Mouse (Mus musculus) frontal cortex, postnatal 10 days (tissue): ENCODE data around the gene Ushbp1.

Experiments
- DNase-seq, 2 experiments: peaks; one replicate each; pipeline ENCODE4 v3.0.0; 2022; ENCODE audit warnings: low spot score in 2 of 2, mixed read lengths in 1 of 2

Ushbp1 gene

DNA sequence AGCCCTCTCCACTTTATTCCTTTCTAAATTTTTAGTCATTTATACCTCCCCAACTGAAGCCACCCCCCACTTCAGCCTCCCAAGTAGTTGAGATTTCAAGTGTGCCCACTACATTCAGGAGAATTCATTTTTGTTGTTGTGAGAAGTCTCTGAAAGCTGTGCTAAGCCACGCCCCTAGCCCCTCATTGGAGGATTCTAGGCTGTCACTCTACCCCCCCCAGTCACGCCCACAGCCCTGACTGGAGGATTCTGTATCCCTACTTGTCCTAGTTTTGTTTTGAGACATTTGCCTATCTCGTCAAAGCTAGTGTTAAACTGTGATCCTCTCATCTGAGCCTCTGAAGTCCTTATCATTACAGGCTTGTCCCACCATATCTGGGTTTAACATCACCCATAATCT, 2.7 kb downstream of the Ushbp1 start:
- DNase-seq = peak in 1 of 2 experiments; percentile 8

DNA sequence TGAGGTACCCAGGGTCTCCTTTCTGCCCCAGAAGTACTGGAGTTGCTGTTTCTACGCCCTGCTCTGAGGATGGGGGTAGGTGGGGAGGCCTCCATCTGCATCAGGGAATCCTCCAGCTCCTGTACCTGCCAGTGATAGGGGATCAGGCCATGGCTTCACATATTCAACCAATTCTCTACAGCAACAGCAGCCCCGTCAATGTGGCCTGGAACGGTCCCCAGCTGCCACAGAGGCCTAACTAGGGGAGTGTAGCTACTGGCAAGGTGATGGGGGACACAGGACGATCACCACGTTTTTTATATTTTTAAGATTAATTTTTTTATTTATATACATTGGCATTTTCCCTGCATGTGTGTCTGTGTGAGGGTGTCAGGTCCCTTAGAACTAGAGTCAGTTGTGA, 3.2 kb downstream of the Ushbp1 start:
- no peak for DNase-seq

DNA sequence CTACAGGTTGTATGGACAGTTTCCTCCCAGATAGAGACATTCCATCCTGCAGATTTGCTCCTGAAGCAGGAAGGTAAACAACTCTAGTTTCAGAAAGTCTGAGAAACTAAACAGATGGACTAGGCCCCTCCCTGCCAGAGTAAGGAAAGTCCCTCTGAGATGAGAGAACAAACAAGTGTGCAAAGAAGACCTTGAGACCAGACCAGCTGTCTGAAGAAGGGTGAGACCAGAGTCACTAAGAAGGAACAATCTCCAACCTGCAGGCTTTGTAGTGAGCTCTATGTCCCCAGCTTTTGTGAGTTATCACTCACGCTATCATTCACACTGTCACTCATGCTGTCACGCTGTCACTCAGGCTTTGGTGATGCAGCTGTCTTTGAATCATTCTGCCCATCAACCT, 3.9 kb downstream of the Ushbp1 start:
- no peak for DNase-seq

DNA sequence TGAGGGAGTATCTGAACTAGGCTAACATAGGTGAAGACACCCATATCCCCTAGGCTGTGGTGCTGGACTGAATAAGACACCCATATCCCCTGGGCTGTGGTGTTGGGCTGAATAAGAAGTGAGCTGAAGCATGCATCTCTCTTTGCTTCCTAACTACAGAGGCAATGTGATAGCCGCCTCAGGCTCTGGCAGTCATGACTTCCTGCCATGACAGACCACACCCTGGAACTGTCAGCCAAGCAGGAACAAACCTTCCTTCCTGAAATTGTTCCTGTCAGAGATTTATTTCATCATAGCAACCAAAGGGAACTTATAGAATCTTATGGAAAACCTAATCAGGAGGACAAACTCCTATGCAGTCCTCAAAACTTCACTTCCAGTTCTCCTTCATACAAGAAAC, 7.3 kb downstream of the Ushbp1 start:
- no peak for DNase-seq

DNA sequence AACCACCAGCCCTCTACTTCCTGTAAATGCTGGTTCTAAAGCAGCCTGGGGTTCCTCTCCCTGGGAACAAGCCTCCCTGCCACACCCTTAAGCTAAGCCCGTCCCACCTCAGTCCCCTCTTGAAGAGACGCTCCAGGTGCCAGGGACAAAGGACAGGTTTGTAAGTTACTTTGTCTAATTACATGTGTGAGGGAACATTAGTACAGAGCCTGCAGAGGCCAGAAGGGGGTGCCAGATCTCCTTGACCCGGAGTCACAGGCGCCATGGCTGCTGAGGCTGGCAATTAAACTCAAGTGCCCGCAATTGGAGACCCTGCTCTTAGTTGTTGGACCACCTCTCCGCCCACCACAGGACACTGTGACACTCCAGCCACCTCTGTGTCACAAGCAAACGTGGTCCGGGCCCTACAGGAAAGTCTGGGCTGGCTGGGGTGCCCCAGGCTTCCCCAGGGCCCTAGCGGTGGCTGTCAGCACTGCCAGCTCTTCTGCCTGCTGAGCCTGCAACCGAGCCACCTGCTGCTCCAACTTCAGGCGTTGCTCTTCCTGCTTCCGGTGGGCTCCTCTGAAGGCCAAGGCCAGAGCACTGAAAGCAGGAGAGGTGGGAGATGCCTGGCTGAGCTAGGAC, 10.3 kb downstream of the Ushbp1 start:
- no peak for DNase-seq

DNA sequence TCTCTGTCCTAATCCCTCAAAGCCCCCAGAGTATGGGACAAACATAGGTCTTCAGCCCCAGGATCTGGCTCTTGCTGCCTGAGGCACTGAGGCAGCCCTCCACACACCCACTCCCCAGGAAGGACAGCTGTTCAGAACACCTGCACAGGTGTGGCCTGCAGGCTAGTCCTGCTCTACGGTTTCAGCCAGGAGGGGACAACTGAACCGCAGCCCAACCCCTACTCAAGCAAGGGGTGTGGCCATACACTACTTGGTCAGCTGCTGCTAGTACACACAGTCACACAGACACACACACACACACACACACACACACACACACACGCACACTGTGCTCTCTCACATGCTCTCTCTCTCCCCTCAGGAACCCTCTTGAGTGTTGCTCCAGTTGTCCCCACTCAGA, 11.7 kb downstream of the Ushbp1 start:
- DNase-seq = no peak

DNA sequence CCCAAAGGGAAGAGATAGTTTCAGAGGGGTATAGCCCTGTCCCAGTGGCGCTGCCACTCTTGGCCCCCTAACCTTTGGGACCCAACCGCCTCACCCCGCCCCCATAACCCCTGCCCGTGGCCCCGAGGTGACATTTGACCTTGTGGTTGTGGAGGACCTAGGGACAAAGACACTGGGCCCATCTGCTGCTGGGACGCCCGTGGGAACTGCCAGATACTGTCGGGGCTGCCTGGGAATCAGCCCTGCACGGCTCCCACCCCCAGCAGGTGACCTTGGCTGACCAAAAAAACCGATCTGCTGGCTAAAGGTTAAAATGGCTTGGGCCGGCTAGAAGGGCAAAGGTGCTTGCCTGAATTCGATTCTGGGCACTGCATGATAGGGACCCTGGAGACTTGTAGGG, 12.2 kb downstream of the Ushbp1 start:
- no peak for DNase-seq

DNA sequence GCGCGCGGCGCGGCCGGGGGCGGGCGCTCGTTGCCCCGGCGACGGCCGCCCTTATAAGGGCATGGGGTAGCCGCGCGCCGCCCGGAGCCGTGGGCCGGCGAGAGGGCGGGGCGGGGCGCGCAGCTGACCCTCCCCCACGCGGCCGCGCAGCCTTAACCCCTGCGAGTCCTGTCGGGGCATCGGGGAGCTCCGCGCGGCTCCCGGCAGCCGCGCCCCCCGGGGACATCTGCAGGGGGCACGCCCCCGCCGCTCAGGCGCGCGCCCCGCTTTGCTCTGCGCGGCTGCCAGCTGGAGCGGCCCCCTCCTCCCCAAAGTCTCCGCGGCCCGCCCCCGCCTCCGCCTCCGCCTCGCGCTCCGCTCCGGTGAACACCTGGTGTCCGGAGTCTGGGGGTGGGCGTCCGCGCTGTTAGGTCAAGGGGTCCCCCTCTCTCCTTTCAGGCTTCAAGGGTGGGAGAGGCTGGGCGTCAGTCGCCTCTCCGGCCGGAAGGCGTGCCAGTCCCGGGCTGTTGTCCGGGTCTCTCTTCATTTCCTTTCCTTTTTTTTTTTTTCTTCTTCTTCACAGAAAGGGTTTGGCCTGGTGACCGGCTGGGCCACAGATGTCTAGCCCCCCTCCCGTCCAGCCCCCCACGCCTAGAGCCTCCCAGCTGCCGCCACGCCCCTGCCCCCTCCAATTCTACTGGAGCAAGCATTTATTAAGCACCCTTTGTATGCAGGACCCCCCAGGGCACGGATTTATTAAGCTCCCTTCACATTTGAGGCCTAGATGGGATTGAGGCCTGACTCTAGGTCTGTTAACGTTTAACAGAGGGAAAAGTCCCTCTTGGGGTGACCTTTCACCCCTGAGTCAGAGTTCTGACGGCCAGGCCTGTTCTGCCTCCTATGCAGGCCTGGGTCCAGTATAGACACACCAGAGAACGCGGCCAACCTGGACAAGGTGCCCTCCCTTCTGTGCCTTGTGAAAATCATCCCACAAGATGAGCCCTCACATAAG, 13.3 kb downstream of the Ushbp1 start:
- peak; percentile 76 to 79 for DNase-seq

DNA sequence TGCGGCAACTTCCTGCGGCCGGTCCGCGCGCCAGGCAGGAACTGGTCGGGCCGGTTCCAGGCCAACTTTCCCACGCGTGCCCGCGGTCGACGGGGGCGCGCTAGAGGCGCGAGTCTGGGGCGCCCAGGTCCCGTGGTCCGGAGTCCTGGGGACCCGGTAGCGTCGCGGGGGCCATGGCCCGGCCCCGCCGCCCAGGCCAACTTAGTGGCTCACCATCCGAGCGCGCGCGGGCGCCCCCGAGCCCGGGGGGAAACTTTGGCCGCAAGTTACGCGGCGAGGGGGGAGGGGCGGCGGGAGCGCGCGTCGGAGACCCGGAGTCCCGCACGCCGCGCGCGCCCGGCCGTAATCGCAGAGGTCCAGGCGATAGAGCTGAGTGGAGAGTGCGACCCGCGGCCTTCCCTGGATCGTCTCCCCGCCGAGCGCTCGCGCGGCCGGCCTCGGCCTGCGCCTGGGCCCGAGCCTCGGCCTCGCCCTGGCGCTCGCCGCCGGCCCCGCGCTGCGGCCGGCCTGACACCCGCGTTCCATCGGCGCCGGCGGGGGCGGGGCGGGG, 14.1 kb downstream of the Ushbp1 start, which contains the start of gene Nr2f6:
Nr2f6 (minus strand) TSS at position 540 of the 550 bp plus-strand sequence.
- peak in 1 of 2 experiments; percentile 70 for DNase-seq

DNA sequence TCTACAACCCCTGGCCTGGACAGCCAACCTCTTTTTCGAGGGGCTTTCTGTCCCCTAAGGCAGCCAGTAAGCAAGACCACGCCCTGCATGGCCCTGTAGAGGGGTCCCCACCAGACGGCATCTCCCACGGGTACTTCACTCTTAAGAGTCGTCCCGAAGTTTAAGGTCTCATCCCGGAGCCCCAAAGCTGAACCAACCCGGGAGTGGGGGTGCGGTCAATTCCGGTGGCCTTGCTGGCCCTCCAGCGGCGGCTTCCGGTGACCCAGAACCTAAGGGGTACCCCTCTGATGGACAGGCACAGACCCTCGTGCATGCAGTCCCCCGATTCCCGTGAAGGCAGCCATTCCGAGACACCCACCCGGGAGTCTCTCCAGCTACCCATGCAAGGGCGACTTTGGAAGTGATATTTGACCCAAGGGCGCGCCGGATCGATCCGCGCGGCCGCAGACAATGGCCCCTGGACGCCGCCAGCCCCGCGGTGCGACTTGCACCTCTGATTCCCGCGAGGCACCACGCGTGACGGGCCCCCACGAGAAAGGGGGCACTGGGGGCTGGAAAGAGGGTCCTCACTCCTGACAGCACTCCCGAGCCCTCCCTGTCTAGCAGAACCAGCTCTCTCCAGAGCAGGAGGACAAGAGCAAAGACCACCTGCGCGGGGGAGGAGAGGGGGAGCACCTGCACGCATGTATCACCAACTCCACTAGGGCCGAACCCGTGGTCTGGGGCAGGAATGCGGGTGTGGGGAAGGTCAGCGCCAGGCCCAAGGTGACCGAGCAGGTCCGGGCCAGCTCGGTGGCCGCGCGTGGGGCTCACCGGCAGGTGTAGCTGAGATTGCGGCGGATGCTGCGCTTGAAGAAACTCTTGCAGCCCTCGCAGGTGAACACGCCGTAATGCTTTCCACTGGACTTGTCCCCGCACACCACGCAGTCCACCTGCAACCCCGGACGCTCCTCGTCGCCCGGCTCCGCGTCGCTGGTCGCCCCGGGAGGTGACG, 15.1 kb downstream of the Ushbp1 start:
- no peak for DNase-seq

DNA sequence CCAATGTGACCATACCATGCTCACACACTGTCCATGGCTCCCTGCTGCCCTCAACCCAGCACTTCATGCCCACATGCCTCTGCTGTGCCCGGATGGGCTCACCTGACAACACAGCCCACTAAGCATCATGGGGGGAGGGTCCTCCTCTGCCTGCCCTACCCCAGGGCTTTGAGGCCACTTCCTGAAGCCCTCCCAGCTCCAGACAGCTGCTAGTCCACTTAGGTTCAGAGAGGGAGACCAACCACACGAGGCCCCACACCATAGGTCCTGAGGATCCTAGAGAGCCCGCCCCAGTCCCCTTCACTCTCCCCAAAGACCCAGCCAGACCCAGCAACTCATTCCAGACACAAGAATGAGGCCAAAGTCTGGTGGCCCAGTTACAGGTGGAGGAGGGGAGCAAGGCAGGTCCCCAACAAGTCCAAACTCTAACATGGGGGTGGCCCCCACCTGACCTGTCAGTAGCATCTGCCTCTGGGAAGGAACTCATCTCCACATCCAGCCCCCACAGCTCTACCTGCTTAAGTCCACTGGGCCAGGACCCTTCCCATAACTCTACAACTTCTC, 16.0 kb downstream of the Ushbp1 start:
- DNase-seq = no peak

DNA sequence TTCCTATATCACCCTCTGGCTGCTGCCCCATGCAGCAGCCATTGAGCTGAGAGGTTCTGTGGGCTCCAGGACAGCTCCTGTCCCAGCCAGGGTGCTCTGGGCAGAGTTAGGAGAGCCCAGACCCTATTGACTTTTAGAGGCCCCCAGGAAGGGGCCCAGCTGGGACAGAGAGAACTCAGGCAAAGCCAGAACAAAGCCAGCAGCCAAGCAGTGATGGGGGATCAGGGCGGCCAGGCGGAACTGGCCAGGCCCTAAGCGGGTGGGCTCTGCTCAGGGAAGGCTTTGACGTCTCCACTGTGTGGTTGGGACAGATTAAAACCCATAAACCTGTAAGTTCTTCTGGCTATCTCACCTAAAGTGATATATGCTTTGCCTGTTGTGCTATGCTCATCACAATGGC, 16.6 kb downstream of the Ushbp1 start:
- no peak for DNase-seq

DNA sequence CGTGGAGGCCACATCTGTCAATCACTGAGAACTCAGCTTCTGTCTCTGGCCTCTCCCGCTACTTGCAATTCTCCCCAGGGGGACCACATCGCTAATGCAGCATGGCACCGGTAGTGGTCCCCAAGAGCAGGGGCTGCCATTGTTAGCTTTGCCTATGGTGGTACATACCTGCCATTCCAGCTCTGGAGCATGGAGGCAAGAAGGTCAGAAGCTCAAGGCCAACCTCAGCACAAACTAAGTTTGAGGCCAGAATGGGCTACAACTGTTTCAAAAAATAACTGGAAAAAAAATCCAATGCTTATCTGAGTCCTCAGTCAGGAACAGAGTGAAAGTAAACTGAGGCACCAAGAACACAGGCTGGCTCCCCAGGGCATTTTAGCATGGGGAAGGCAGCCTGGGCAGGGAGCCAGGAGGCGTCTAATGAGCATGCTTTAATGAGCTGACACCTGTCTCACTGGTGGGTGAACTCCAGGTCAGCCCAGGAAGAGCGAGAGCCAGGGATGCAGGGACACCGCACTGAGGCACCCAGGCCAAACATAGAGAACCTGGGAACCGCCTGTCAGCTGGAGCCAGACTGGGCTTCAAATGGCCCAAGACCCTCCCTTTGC, 19.1 kb downstream of the Ushbp1 start:
- DNase-seq = no peak

DNA sequence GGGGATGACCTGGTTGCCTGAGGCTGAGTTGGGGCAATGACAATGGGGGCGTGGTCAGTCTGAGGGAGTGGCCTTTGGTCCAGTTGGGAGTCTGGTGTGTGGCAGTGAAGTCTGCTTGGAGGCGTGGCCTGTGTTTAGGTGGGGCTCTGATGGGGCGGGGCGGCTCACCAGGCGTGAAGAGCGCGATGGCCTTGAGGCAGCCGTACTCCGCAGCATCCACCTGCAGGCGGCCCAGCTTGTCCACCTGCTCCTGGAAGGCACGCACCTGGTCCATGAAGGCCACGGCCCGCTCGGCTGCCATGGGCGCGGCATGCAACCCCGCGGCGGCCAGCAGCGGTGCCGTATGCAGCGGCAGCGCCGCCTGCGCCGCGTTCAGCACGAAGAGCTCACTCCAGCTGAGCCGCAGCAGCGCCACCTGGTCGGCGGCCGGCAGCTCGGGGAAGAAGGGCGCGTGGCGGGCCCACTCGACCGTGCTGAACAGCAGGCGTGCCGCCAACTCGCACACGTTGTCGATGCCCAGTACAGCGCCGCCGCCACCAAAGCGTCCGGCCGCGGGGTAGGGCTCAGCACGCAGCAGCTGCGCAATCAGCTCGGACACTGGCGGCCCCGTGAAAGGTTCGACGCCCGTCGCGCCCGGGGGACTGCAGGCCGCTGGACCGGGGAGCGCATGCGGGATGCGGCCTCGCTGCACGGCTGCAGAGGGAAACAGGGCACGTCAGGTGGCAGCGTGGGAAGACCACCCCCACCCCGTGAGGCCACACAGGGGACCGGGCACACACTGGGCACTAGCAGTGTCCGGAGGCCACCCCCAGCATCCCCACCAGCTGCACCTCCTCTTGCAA, 19.8 kb downstream of the Ushbp1 start:
- DNase-seq = peak in 1 of 2 experiments; percentile 67

DNA sequence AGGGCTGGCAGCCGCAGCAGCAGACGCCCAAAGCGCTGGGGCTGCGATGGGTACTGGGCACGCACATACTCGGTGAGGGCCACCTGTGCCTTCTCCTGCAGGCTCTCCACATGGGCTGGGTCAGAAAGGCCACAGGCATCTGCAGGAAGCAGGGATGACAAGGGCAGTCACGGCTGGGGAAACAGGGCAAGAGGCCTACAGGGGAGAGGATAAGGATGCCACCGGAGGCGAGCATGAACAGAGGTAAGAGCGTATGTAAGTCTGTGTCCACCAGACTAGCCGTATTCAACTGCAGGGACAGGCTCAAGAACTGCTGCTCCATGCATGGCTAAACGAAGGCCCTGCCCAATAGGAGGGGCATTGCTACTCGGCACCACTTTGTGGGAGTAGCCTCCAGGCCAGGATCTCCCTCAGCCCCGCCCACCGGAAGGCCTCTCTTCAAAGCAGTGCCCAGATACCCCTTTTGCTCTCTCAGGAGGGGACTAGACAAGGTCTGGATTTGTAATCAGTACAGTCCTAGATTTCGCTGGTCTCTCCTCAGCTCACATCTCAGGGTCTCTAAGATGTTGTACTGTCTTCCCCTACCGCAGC, 20.9 kb downstream of the Ushbp1 start:
- no peak for DNase-seq

DNA sequence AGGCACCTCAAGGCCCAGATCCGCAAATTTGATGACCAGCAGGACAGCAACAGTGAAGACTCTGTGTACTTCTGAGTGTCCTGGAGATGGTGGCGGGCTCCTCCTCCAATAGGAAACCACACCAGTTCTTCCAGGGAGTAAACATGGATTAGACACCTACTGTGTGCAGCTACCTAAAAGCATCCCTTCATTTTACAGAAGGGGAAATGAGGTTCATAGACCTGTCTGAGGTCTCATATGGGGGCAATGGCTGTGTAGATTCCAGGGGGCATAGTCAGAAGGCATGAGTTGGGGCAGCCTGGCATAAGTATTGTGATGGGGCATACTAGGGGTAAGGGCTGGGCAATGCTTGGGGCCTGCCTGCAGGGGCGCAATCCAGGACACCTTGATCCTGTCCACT, 22.6 kb downstream of the Ushbp1 start:
- no peak for DNase-seq

DNA sequence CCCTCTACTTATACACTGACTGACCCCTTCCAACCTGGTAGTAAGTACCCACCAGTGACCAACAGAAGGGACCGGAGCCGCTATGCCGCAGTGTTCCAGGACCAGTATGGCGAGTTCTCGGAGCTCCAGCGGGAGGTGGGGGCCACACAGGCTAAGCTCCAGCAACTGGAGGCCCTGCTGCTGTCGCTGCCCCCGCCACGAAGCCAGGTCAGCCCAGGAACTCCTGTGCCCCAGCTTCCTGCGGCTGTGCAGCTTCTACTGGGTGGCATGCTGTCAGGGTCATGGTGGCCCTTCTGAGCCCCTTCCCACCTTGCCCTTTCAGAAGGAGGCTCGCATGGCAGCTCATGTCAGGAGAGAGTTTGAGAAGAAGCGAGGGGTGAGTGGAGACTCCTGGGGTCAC, 23.2 kb downstream of the Ushbp1 start:
- peak in 1 of 2 experiments; percentile 30 for DNase-seq

DNA sequence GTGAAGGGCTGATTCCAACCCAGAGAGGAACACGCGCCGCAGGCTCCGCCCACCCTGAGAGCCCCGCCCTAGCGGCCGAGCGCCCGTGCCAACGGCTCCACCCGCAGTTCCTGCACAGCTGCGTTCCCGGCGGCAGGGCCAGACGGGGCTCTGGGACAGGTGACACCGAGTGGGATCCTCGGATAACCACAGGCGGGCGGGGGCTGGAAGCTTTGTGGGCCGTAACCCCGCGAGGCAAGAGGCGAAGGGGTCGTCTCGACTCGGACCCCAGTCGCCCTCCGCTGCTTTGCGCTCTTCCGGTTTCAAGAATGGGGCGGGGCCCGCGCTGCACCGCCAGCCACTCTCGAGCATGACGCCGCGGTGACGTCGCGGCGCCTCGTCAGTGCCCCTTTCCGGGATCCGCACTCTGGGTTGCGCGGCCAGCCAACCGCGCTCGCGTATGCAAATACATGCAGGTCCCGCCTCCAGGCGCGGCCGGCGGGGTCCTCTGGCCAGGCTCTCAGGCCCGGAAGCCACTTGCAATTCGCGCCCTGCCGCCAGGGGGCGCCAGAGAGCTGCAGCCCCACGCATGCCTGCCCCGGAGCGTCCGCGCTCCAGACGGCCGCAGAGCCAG, 24.3 kb downstream of the Ushbp1 start, which contains the start of gene Ocel1:
Ocel1 (plus strand) TSS at position 63 of the 613 bp plus-strand sequence.
- DNase-seq = peak; percentile 97 to 98
